Mouse (Mus musculus) midbrain, embryonic 16.5 days (tissue): ENCODE measurements around the gene Creg2. TPM values are rescaled to one million over a fixed set of nuclear protein-coding genes. Genes with fewer than 3 reads are reported as not detected.

Experiments
- ATAC-seq: fragments of 200-750 bp; cut with Nextera tagmentation; 2 replicates; pipeline ENCODE4 v1.8.0; 2017; ENCODE audit warnings: moderate TSS enrichment
- H3K27ac ChIP-seq: fragments of 300-500 bp; sonication (generic); 2 replicates; pipeline ENCODE4 v1.5.1; 2014; ENCODE audit warnings: mild to moderate bottlenecking, low read length, mixed read lengths
- H3K27me3 ChIP-seq: fragments of 300-500 bp; sonication (generic); 2 replicates; pipeline ENCODE4 v1.6.1; 2014; ENCODE audit warnings: low read depth, low read length, mixed read lengths; ENCODE audit not compliant: control insufficient read depth, insufficient read depth
- H3K36me3 ChIP-seq: fragments of 300-500 bp; sonication (generic); 2 replicates; pipeline ENCODE4 v1.6.1; 2014; ENCODE audit warnings: mild to moderate bottlenecking, low read length, moderate library complexity, mixed read lengths; ENCODE audit not compliant: control insufficient read depth, insufficient read depth
- H3K4me1 ChIP-seq: fragments of 300-500 bp; sonication (generic); 2 replicates; pipeline ENCODE4 v1.6.1; 2014; ENCODE audit warnings: mild to moderate bottlenecking, low read length, mixed read lengths; ENCODE audit not compliant: control insufficient read depth, insufficient read depth
- H3K4me2 ChIP-seq: fragments of 300-500 bp; sonication (generic); 2 replicates; pipeline ENCODE4 v1.6.1; 2014; ENCODE audit warnings: mild to moderate bottlenecking, low read length, mixed read lengths
- H3K4me3 ChIP-seq: fragments of 300-500 bp; sonication (generic); 2 replicates; pipeline ENCODE4 v1.5.1; 2014; ENCODE audit warnings: low read depth, mild to moderate bottlenecking, low read length, moderate library complexity, mixed read lengths
- H3K9ac ChIP-seq: fragments of 300-500 bp; sonication (generic); 2 replicates; pipeline ENCODE4 v1.6.1; 2014; ENCODE audit warnings: low read depth, low read length, mixed read lengths
- H3K9me3 ChIP-seq: fragments of 300-500 bp; sonication (generic); replicated peaks from 2 replicates; pipeline ENCODE4 v1.6.1; 2014; ENCODE audit warnings: mild to moderate bottlenecking, low read length, mixed read lengths; ENCODE audit not compliant: control insufficient read depth, poor library complexity, severe bottlenecking
- WGBS: fragments of 180-500 bp; shearing (Covaris S2); extraction: QIAGEN DNeasy Blood & Tissue Kit; methylation state at CpG from one replicate; pipeline ENCODE4 v1.1.7; 2014; 5-methylcytosine and 5-hydroxymethylcytosine counted together
- polyA plus RNA-seq: library from polyadenylated mRNA; unstranded; fragments of >200 nt; fragmentation: Nextera tagmentation; extraction: Ambion mirVana; gene quantifications from 2 replicates; pipeline ENCODE4 v1.2.1, GENCODE M21; 2015

Creg2 gene
- polyA plus RNA-seq, 1 experiment from 2014 or later, result 9.2 TPM

DNA sequence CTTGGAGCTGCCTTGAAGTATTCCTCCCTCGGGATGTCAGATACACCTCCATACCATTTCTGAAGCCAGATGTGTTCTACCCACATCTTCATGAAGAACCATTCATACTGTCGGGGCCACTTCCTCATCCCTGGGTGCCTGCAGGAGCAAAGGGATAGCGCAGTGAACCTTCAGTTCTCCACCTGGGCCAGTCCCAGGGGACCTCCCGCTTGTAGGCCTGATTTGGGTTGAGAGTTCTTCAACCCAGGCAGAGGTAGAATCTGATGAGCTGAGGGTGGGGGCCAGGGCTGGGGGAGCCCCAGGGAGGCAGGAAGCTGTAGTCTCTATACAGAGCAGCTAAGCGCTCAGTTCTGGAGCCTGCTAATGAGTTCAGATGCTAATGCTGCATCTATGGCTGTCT is 28.2 kb downstream of the Creg2 start:
- no peak overlapping the region for H3K4me3 ChIP-seq
- no peak for ATAC-seq
- H3K4me1 ChIP-seq, result peaks cover 2% of the 10 kb centered on the region
- no peak overlapping the region for H3K9ac ChIP-seq
- 93% methylated on average over 5 of the region's 5 CpGs for WGBS
- no peaks in the 10 kb centered on the region for H3K36me3 ChIP-seq
- H3K27ac ChIP-seq, result no peak overlapping the region
- no peaks in the 10 kb centered on the region for H3K27me3 ChIP-seq
- no peak overlapping the region for H3K4me2 ChIP-seq
- H3K9me3 ChIP-seq, result 0 out of 2 replicates have a peak, but pooled peaks cover 5% of the 10 kb centered on the region

DNA sequence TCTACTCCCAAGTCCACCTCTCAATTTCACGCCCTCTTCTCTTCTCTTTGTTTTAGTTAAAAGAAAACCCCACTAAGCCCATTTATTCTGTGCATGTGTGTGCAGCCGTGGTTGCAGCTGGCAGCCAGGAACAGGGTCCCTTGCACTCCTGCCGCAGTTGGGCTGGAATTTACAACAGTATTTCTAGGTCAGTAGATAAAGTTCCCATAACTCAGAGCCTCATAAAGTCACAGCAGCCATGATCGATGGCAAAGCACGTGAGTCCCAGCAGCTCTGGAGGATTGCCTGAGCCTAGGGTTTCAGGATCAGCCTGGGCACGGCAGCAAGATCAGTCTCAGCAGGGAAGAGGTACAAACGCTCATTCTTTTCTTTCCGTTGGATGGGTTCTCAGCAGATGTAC is 32.8 kb downstream of the Creg2 start:
- no peaks in the 10 kb centered on the region for H3K36me3 ChIP-seq
- H3K27me3 ChIP-seq, result no peaks in the 10 kb centered on the region
- ATAC-seq, result no peak
- WGBS, result 31% methylated on average over 8 of the region's 8 CpGs
- no peak overlapping the region for H3K4me3 ChIP-seq
- peaks cover 2% of the 10 kb centered on the region for H3K4me1 ChIP-seq
- H3K4me2 ChIP-seq, result no peak overlapping the region
- 0 out of 2 replicates have a peak, but pooled peaks cover 5% of the 10 kb centered on the region for H3K9me3 ChIP-seq
- H3K27ac ChIP-seq, result no peak overlapping the region
- H3K9ac ChIP-seq, result no peak overlapping the region

DNA sequence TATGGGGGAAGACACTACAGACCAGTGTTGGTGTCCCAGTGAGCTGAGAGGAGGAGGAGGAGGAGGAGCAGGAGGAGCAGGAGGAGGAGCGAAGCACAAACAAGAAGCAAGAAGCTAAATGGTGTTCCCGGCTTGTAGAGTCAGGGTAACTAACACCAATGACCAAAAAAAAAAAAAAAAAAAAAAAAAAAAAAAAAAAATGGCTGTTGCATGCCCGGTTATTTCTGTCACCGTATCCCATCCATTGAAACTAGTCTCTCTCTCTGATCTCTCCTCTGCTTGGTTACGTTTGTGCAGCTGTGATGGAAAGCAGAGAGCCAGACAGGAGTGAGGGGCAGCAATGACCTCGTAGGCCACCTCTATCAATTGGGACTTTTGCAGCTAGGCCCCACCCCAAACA is 35.7 kb downstream of the Creg2 start:
- Histone ChIP-seq H3K36me3 (no peaks in the 10 kb centered on the region), H3K9me3 (0 out of 2 replicates have a peak, but pooled peaks cover 1% of the 10 kb centered on the region), H3K4me3 (no peak overlapping the region), H3K9ac (no peak overlapping the region), H3K4me2 (no peak overlapping the region), H3K27ac (no peak overlapping the region), H3K4me1 (peaks cover 2% of the 10 kb centered on the region), H3K27me3 (no peaks in the 10 kb centered on the region)
- WGBS, result 82% methylated on average over 6 of the region's 6 CpGs
- no peak for ATAC-seq

DNA sequence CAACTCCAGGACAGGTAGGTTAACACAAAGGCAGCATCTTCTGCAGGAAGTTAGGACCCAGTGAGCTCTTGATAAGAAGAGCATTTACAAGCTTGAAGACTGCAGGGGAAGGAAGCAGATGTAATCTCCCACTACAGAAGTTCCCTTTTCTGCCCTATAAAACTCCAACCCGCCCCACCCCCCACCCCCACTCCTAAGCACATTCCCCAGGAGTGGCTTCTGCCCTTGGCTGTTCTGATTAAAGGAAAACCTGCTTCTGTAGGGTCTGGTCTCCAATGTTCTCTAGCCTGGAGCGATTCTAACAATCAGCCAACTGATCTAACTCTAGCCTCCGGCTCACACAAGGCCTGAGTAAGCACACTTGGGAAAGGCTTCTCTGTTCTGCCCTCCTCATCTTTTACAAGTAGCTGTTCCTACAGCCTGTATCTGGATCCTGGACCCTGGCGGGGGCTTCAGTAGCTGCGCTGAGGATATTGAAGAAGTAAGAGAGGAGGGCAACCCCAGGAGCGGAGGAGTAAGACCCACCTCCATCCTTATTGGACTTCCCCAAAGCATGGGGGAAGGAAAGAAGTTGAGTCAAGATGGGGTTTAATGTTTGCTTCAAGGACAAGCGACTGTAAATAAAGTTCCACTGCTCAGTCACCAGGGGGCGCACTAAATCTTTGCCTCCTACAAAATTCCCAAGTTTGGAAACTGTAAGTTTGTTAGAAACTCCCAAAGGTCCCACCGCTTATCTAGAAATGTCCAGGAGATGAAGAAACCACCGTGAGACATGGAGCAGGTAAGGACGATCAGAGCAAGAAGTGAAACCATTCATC is 36.6 kb downstream of the Creg2 start:
- H3K4me1 ChIP-seq, result peaks cover 2% of the 10 kb centered on the region
- ATAC-seq, result peak; percentile 64
- WGBS, result 26% methylated on average over 11 of the region's 11 CpGs
- H3K27me3 ChIP-seq, result no peaks in the 10 kb centered on the region
- no peak overlapping the region for H3K4me3 ChIP-seq
- H3K27ac ChIP-seq, result no peak overlapping the region
- H3K36me3 ChIP-seq, result no peaks in the 10 kb centered on the region
- H3K9ac ChIP-seq, result no peak overlapping the region
- no peak overlapping the region for H3K4me2 ChIP-seq
- no peaks in the 10 kb centered on the region for H3K9me3 ChIP-seq

DNA sequence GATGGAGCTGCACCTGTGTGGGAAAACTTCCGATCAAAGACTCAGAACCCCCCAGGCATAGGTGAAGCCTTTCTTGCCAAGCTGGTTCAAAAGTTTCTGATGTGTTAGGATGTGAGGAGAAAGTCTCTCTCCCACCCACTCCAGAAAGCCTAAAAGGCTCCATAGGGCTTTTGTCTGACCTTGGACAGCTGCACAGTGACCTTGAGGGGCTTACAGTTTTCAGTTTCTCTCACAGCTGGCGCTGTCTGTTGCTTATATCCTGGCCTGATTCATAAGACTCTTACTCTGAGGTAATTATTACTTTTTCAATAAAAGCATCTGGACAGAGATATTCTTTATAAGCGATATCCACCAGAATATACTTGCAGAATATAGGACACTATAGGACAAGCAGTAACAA is 38.2 kb downstream of the Creg2 start:
- Histone ChIP-seq H3K9ac (no peak overlapping the region), H3K9me3 (no peaks in the 10 kb centered on the region), H3K27me3 (no peaks in the 10 kb centered on the region), H3K27ac (no peak overlapping the region), H3K4me2 (no peak overlapping the region), H3K4me3 (no peak overlapping the region), H3K4me1 (no peaks in the 10 kb centered on the region), H3K36me3 (no peaks in the 10 kb centered on the region)
- 91% methylated on average over 3 of the region's 3 CpGs for WGBS
- ATAC-seq, result no peak

DNA sequence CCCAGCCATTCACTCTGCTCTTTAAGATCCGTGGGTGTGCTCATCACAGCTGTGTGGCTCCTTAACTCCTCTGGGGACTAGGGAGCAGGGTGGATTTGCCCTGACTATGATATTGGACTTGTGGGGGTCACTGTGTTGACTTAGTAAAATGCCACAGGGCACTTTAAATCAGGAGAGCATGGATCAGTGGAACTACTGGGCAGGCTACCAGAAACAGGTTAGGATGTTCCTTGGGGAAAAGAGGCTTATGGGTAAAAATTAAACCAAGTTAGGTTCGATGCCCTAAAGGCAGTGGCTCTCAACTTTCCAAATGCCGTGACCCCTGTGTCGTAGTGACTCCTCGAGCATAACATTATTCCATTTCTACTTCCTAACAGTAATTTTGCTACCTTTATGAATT is 38.8 kb downstream of the Creg2 start:
- H3K4me2 ChIP-seq, result no peak overlapping the region
- 74% methylated on average over 5 of the region's 5 CpGs for WGBS
- H3K4me3 ChIP-seq, result no peak overlapping the region
- H3K9me3 ChIP-seq, result no peaks in the 10 kb centered on the region
- H3K36me3 ChIP-seq, result no peaks in the 10 kb centered on the region
- no peak overlapping the region for H3K9ac ChIP-seq
- H3K27ac ChIP-seq, result no peak overlapping the region
- no peaks in the 10 kb centered on the region for H3K4me1 ChIP-seq
- no peak for ATAC-seq
- H3K27me3 ChIP-seq, result no peaks in the 10 kb centered on the region

DNA sequence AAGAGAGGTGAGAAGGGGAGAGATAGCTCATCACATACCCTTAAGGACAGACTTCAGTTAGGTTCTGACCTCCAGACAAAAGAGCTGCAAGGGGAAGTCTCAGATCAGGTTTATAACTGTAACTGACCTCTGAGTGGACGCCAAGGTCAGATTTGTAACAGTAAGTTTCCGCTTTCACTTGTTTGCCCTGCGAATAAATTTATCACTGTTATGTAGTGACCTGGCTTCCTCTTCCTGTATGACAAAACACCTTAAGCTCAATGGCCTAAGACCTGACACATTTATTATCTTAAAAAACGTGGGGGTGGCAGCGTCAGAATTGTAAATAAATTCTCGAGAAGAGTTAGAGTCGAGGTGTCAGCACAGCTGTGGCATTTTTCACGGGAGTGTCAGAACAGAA is 42.7 kb downstream of the Creg2 start:
- Histone ChIP-seq H3K4me2 (no peak overlapping the region), H3K9me3 (no peaks in the 10 kb centered on the region), H3K27me3 (no peaks in the 10 kb centered on the region), H3K36me3 (no peaks in the 10 kb centered on the region), H3K9ac (no peak overlapping the region), H3K4me1 (peaks cover 2% of the 10 kb centered on the region; the same call in 1 of the 2 replicates), H3K27ac (no peak overlapping the region), H3K4me3 (no peak overlapping the region)
- 82% methylated on average over 8 of the region's 8 CpGs for WGBS
- ATAC-seq, result no peak

DNA sequence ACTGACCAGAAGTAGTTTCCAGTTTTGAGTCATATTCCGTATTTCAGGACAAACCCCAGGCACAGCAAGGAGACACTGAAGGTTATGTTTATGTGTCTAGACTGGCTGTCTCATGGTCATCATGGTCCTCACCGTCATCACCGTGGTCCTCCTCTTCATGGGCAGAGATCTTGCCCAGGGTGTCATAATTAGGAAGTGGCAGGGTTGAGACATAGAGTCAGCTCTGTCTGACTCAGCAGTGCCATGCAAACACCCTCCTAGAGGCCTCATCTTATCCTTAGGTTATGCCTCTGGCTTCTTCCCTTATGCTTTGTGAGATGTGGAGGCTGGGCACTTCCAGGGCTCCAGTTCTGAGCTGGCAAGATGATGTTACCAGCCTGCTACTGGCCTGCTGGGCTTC is 48.8 kb downstream of the Creg2 start:
- Histone ChIP-seq H3K9ac (no peak overlapping the region), H3K36me3 (no peaks in the 10 kb centered on the region), H3K4me3 (no peak overlapping the region), H3K27ac (no peak overlapping the region), H3K27me3 (no peaks in the 10 kb centered on the region), H3K4me1 (peaks cover 2% of the 10 kb centered on the region; the same call in 1 of the 2 replicates), H3K4me2 (no peak overlapping the region), H3K9me3 (no peaks in the 10 kb centered on the region; the same call in 1 of the 2 replicates)
- ATAC-seq, result no peak
- WGBS, result 98% methylated on average over 3 of the region's 3 CpGs

DNA sequence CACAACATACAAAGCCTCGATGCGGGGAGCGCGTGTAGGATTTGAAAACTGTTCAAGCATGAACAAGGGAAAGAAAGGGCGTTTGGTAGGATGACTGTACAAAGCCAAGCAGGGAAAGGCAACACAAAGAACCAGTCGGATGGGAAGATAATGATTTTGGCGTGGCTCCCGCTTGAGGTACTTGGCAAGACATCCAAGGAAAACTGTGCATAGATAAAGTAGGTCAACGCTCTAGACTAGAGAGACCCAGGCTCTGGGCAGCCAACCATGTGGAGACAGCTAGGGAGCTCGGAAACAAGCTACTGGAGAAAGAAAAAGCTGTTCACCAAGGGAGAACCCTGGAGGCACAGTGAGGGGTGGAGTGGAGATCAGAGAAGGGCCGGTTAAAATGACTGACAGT is 52.5 kb downstream of the Creg2 start:
- Histone ChIP-seq H3K4me1 (no peaks in the 10 kb centered on the region), H3K9me3 (no peaks in the 10 kb centered on the region; the same call in 1 of the 2 replicates), H3K27me3 (no peaks in the 10 kb centered on the region), H3K36me3 (no peaks in the 10 kb centered on the region), H3K27ac (no peak overlapping the region), H3K4me3 (no peak overlapping the region), H3K4me2 (no peak overlapping the region), H3K9ac (no peak overlapping the region)
- WGBS, result 54% methylated on average over 11 of the region's 11 CpGs
- ATAC-seq, result no peak
